Mouse (Mus musculus) thymus, postnatal 10 days (tissue): ENCODE measurements around the gene Eif3i.
"Not testable (repeated sequence)": the region's sequence is repeated elsewhere in the genome, so short reads cannot be mapped to it uniquely, and the experiment has no call there.

Experiments
- DNase-seq, 2 experiments: peaks; one replicate each; pipeline ENCODE4 v3.0.0; 2021; ENCODE audit warnings: low spot score in 2 of 2

Eif3i gene

DNA sequence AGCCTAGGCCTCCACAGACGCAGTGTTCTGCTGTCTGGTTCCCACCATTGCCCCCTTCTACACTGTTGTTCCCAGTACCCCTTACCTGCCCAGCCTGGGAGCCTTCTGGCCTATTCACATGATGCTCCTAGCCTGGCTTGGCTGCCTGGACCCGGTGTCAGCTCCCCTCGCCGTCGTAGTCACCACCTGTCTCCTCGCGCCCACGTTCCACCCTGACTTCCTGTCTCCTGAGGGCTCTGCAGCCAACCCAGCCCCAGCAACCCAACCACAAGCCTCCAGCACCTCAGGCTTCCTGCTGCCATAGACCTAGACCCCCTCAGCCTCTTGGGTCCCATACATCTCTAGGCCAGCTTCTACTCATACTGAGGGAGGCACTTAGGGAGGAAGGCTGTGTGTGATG lies 27.0 kb downstream of the Eif3i start, which contains the start of gene Lck:
TSS of gene Lck (minus strand) at position 212 of the 400 bp plus-strand sequence.
- DNase-seq: peak; percentile 84 to 87

- DNase-seq: no peak
These were observed 27.4 kb downstream of the Eif3i start for GRCm38 (mm10) chr4:129573093-129573370.

DNA sequence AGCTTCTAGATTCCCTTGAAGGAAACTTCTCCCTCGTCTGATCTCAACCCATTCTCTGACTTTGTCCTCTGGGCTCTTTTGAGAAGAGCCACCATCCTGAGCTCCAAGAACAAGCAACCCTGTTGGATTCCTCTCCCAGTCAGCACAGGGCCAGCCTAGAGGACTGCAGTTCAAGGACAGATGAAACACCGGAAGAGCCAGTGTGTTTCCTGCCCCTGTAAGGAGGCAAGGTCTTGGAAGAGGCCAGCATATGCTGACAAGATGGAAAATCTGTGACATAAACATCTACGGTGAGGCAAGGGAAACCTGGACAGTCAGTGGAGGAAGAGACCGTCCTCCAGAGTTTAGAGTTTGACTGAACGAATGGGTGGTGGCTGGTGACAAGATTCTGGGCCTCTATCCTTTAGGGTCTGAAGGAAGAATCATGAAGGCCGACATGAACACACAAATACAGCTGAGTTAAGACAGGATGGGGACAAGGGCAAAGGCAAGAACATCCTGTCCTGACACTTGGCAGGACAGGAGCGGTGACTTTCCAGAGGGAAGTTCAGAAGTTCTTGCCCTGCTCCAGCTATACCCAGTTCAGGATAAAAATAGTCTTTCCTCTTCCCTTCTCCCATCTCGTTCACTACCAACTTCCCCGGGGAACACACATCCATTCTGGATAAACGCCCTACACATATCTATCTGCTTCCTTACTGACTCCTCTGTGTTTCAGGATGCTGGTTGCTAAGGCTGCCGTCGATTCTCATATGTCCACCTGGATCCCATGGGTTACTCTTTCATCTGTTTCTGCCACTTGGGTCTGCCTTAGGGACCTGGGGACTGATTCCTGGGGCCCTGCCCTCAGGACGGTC lies 28.0 kb downstream of the Eif3i start:
- DNase-seq: no peak

DNA sequence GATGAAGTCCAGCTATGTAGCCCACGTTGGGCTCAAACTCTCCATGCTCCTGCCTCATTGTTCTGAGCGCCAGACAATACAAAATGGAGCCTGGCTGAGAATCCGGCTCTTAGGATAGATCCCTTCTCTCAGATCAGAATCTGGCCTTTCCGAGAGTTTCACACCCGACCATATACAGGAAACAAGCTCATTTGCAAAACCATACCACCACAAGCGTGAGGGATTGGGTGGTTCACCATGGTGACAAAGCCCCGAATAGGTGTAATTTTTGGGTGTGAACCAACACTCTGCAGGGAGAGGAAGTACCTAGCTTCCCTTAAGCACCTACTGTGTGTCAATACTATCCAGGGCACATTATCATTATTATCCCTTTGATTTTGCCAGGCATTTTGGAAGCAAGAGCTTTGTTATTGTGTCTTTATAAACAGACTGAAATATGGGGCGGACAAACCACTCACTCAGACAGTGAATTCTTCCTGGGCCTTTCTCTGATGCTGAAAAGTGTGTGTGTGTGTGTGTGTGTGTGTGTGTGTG lies 28.8 kb downstream of the Eif3i start:
- DNase-seq: no peak

DNA sequence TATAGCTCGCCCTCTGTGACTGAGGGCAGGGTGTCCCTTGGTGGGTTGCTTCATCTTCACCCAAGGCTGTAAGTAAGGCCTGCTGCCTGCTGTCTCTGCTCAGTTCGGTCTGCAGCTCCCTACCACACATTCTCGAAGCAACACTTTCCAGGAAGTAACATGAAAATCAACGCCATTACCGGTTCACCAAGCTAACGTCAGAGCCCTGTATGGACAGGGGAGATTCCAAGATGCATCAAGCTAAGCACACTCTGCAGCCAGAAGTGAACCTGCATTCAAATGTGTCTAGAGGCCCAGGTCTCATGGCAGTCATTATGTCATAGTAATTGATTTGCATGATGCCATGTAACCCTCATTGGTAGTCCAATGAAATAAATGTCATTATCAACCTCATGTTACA lies 30.4 kb downstream of the Eif3i start:
- DNase-seq: no peak

GRCm38 (mm10) chr4:129568366-129568765 lies 32.1 kb downstream of the Eif3i start:
- DNase-seq: no peak

- DNase-seq: no peak
These were observed 35.3 kb downstream of the Eif3i start for GRCm38 (mm10) chr4:129565139-129565538.

GRCm38 (mm10) chr4:129563718-129564117 lies 36.7 kb downstream of the Eif3i start:
- no peak for DNase-seq

- DNase-seq: no peak
These were observed 39.3 kb downstream of the Eif3i start for GRCm38 (mm10) chr4:129561184-129561583.

DNA sequence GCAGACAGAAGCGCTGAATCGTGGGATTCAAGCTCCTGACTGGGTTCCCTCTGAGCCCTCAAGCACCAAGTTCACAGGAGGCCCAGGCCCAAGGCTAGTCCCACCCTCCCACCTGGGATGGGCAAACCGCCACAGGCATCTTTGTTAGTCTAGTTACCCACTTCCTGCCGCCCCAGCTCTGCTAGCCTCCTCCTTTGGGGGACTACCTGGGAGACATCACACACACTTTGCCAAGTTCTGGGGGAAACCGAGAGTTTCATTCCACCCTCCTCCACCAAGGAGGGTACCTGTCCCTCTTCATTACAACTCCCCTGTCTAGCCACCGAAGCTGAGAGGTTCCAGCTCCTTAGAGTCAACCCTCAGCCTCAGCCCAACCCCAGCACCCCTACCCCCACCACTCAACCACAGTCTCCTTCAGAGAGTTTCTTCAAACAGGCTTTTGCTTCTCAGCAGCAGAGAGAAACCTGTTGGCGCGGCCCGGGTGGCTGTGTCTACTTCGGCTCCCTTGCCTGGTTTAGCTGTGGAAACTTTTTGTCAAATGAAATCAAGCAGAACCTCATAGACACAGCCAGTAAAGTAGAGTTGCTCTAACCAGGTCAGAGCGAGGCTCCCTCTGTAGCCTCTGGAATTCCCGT lies 42.0 kb downstream of the Eif3i start:
- peak; percentile 90 to 94 for DNase-seq

DNA sequence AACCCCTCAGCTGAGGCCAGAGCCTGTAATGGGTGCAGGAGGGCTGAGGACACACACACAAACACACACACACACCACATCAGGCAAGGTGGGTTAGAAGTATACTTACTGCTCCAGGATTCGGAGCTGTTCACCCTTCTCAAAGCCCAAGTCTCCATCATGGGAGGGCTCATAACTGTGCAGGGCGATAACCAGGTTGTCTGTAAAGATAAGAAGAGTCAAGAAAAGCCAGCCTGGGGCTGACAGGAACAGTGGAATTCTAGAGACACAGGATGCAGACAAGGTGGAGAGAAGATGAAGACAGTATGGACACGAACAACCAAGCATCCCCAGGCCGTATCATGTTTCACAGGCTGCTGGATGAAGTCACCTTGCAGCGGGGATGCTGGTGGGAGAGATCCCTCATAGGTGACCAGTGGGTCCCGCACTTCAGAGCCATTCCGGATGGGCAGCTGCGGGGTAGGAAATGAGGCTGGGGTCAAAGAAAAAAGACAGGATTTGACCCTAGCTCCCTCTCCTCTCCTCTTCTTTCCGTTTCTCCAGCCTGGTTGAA lies 43.1 kb downstream of the Eif3i start:
- no peak for DNase-seq

- peak; percentile 87 to 93 for DNase-seq
These were observed 43.8 kb downstream of the Eif3i start for GRCm38 (mm10) chr4:129556532-129557223.

GRCm38 (mm10) chr4:129555862-129556531 lies 44.5 kb downstream of the Eif3i start:
- peak in 1 of 2 experiments; percentile 16 for DNase-seq

DNA sequence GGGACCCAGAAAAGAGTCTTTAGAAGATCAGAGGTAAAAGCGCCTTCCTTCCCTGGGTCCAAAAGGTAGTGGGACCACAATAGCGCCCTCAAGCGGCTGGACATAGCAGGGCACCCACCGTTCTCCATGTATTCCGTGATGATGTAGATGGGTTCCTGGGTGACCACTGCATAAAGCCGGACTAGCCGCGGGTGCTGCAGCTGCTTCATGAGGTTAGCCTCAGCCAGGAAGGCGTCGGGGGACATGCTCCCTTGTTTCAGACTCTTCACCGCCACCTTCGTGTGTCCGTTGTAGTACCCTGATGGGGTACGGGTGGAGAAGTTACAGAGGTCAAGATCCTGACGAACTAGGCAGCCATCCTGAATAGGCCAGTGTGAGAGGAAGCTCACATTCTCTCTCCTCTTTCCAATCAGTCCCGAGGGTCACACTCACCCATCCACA lies 45.0 kb downstream of the Eif3i start:
- DNase-seq: peak in 1 of 2 experiments; percentile 29

- not testable (repeated sequence) for DNase-seq
These were observed 45.9 kb downstream of the Eif3i start for GRCm38 (mm10) chr4:129554512-129554911.

DNA sequence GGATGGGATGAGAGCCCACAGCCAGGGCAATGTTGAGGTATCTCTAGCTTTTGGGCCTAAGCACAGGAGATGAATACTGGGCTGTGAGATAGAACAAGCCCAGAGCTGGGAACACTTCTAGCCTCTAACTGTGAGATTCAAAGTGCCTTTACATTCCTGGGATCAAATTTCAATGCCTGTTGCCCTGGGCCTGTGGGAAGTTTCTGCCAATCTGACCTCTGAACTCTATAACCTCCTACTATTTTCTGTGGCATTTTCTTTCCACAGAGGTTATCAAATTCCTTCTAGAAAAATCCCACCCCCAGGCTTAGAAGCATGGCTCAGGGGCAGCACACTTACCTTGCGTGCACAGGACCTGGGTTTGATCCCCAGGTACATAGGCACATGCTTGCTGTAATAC lies 50.2 kb downstream of the Eif3i start:
- no peak for DNase-seq

- peak; percentile 53 to 77 for DNase-seq
These were observed 51.1 kb downstream of the Eif3i start for GRCm38 (mm10) chr4:129549306-129549705.

- not testable (repeated sequence) for DNase-seq
These were observed 52.8 kb downstream of the Eif3i start for GRCm38 (mm10) chr4:129547631-129548030.

DNA sequence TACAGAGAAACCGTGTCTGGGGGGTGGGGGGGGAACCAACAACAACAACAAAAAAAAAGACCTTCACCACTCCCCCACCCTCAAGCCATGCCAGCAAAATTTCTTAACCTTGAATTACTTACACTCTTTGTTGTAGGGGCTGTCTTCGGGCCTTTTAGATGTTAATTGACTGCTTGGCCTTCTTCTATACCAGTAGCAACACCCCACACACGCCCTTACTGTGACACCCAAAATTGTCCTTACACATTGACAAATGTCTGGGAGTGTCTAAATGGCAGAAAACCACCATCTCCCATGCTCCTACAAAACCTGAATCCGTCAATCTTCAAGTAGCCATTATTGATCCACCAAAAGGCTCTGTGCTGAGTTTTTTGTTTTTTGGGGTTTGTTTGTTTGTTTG lies 56.3 kb downstream of the Eif3i start:
- no peak for DNase-seq

DNA sequence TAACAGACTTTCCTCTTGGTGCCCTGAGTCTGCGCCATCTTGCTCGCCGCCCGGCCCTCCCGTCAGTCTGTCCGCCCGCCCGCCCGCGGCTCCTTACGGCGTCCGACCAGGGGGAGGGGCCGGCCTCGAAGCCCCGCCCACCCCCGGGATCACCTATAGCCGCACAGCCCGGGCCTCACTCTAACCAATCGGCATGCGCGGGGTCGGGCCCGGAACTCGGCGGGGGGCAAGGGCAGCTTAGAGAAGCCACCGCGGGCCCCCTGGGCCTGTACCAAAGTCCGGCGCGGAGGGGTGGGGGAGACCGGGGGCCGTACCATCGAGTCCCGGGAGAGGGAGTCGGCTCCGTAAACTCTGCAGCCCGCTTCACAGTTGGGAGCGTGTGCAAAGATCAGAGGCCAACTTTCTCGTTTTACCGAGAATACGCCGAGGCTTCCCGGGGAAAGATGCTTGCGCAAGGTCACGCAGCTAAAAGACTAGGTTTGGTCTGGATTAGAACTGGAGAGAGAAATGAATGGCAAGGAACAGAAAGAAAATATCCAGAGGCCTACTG lies 57.8 kb downstream of the Eif3i start, which contains the start of gene Hdac1:
TSS of gene Hdac1 (minus strand) at position 122 of the 550 bp plus-strand sequence.
- peak; percentile 97 to 98 for DNase-seq
